Mouse (Mus musculus) cerebellum, adult 2 months (tissue): ENCODE results near the gene Smarce1. TPM values are rescaled to one million over a fixed set of nuclear protein-coding genes. Genes with fewer than 3 reads are reported as not detected.

Experiments used
- DNase-seq, 2 experiments: peaks; one replicate each; pipeline ENCODE4 v3.0.0; 2021
- H3K27ac ChIP-seq: fragments of 200-500 bp; 2 replicates; pipeline ENCODE4 v1.5.1; 2012; ENCODE audit warnings: low read length, control low read depth, inconsistent platforms; ENCODE audit not compliant: insufficient read depth
- H3K27me3 ChIP-seq: fragments of 200-500 bp; 2 replicates; pipeline ENCODE4 v1.6.1; 2012; ENCODE audit warnings: inconsistent platforms, mild to moderate bottlenecking, low read length, moderate library complexity; ENCODE audit not compliant: control insufficient read depth, insufficient read depth
- H3K4me1 ChIP-seq: fragments of 200-500 bp; 2 replicates; pipeline ENCODE4 v1.6.1; 2011; ENCODE audit warnings: low read length; ENCODE audit not compliant: control insufficient read depth, insufficient read depth
- H3K4me3 ChIP-seq: fragments of 200-500 bp; replicated peaks from 2 replicates; pipeline ENCODE3; 2011; ENCODE audit warnings: mild to moderate bottlenecking, low read depth, low read length, control low read depth; ENCODE audit not compliant: insufficient read depth
- CTCF ChIP-seq: fragments of 200-500 bp; IDR thresholded peaks from 2 replicates; pipeline ENCODE4 v1.5.1; 2011; ENCODE audit warnings: low read depth, mild to moderate bottlenecking, control low read depth, low read length, moderate library complexity, borderline replicate concordance; ENCODE audit not compliant: insufficient read depth
- POLR2A ChIP-seq: fragments of 200-500 bp; IDR thresholded peaks from 2 replicates; pipeline ENCODE4 v1.6.1; 2011; ENCODE audit warnings: low read length, control low read depth, borderline replicate concordance; ENCODE audit not compliant: insufficient read depth
- WGBS: fragments of 180-500 bp; shearing (Covaris S2); methylation state at CpG from one replicate; pipeline ENCODE4 v1.1.7; 2018; 5-methylcytosine and 5-hydroxymethylcytosine counted together
- polyA plus RNA-seq: library from polyadenylated mRNA; depleted of rRNA; stranded (reverse); fragments of >200 nt; gene quantifications from 2 replicates; pipeline ENCODE4 v1.2.3, GENCODE M21; 2012

Smarce1 gene
- polyA plus RNA-seq, 1 experiment = 67.1 TPM

GRCm38 (mm10) chr11:99221811-99222210 lies 9.0 kb downstream of the Smarce1 start:
- no peak for TF ChIP-seq CTCF
- H3K4me1 ChIP-seq = peaks cover under 1% of the 10 kb centered on the region; the same call in 1 of the 2 replicates
- H3K27ac ChIP-seq = no peak overlapping the region
- 53% methylated on average over 2 of the region's 2 CpGs for WGBS
- DNase-seq = no peak
- no peaks in the 10 kb centered on the region for H3K27me3 ChIP-seq
- no peak overlapping the region for H3K4me3 ChIP-seq

- Histone ChIP-seq H3K27ac (no peak overlapping the region), H3K4me1 (peaks cover 7% of the 10 kb centered on the region; the same call in 1 of the 2 replicates), H3K27me3 (no peaks in the 10 kb centered on the region), H3K4me3 (no peak overlapping the region)
- no peak for DNase-seq
- WGBS = 89% methylated on average over 7 of the region's 7 CpGs
- TF ChIP-seq CTCF = no peak
These were observed 13.4 kb downstream of the Smarce1 start for GRCm38 (mm10) chr11:99217248-99217986.

- H3K4me3 ChIP-seq = no peak overlapping the region
- DNase-seq = peak in 1 of 2 experiments; percentile 72
- TF ChIP-seq POLR2A (no peak), CTCF (no peak)
- H3K27ac ChIP-seq = no peak overlapping the region
- peaks cover 7% of the 10 kb centered on the region; the same call in 1 of the 2 replicates for H3K4me1 ChIP-seq
- 66% methylated on average over 3 of the region's 3 CpGs for whole genome bisulfite sequencing
- H3K27me3 ChIP-seq = no peaks in the 10 kb centered on the region
These were observed 14.6 kb downstream of the Smarce1 start for GRCm38 (mm10) chr11:99216181-99216580.

DNA sequence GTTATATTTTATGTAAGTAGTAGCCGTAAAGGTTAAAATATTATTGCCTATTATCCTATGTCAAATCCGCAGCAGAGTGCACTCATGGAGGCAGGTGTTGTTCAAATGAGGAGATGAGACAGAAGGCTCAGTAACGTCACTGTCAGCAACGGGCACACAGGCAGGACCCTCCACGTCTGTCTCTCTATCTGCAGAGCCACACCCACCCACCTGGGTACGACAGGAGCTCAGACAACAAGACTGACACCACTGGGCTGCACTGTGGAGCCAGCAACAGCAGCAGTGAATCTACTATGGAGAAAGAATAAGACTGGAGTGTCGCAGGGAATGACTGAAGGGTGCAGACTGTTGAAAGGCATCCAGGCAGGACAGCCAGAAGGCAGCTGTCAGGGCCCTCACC lies 18.1 kb downstream of the Smarce1 start:
- Histone ChIP-seq H3K4me1 (peaks cover 7% of the 10 kb centered on the region; the same call in 1 of the 2 replicates), H3K27ac (no peak overlapping the region), H3K27me3 (no peaks in the 10 kb centered on the region), H3K4me3 (no peak overlapping the region)
- no peak for TF ChIP-seq CTCF
- TF ChIP-seq POLR2A = no peak
- no peak for DNase-seq
- 76% methylated on average over 7 of the region's 7 CpGs for WGBS

DNA sequence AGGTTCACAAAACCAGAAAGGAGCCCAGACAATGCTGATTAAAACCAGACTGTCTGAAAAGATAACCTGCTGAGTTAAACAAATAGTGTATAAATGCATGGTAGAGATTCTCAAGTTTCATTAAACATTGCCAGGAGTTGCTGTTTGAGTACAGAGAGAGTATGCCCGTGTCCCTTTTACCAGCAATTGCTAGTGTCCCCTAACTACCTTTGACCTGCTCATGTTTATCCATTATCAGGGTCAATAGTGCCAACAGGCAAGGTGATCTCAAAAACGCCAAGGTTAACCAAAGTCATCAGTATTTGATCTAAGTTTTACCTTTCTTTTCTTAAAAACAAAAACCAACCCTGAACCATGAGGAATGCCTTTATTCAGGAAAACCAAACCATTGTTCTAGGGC lies 18.9 kb downstream of the Smarce1 start:
- Histone ChIP-seq H3K27me3 (no peaks in the 10 kb centered on the region), H3K4me3 (no peak overlapping the region), H3K4me1 (peaks cover 7% of the 10 kb centered on the region; the same call in 1 of the 2 replicates), H3K27ac (no peak overlapping the region)
- TF ChIP-seq POLR2A = no peak
- TF ChIP-seq CTCF = no peak
- DNase-seq = no peak
- 70% methylated on average over 2 of the region's 2 CpGs for WGBS

DNA sequence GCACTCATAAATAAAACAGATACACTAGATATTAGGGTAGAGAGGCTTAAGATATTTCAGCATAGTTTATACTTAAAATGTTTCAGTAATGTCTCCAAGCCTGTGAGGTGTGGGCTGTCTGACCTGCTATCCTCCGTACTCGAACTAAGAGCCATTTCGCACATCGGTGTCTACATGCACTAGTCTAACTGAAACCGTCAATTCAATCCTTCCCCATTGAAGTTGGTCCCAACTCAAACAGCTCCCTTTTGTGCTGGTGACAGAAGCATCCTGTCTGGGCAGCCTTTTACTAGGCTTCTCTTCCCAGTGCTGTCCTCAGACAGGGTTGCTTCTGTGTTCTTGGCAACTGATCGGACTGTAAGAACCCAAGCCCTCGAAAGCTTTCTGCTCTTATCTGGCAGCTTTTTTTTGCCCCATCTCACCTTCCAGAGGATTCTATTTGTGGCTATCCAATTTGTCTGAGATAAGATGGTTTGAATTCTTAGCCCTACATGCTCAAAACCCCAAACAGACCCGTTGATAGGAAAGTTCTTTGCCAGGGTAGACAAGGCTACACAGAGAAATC lies 22.6 kb downstream of the Smarce1 start:
- WGBS = 69% methylated on average over 8 of the region's 8 CpGs
- Histone ChIP-seq H3K27me3 (no peaks in the 10 kb centered on the region), H3K27ac (no peak overlapping the region), H3K4me1 (no peaks in the 10 kb centered on the region), H3K4me3 (no peak overlapping the region)
- DNase-seq = no peak
- TF ChIP-seq CTCF (no peak), POLR2A (no peak)

GRCm38 (mm10) chr11:99207449-99207848 lies 23.4 kb downstream of the Smarce1 start:
- WGBS = 31% methylated on average over 2 of the region's 2 CpGs
- H3K4me3 ChIP-seq = no peak overlapping the region

GRCm38 (mm10) chr11:99206954-99207353 lies 23.9 kb downstream of the Smarce1 start:
- DNase-seq = peak in 1 of 2 experiments; percentile 15
- Histone ChIP-seq H3K4me1 (no peaks in the 10 kb centered on the region), H3K27ac (no peak overlapping the region), H3K4me3 (no peak overlapping the region), H3K27me3 (no peaks in the 10 kb centered on the region)
- 35% methylated on average over 2 of the region's 2 CpGs for WGBS
- no peak for TF ChIP-seq POLR2A
- TF ChIP-seq CTCF = peak; percentile 49

More at GRCm38 (mm10) chr11:99207449-99207848, 23.4 kb downstream of the Smarce1 start:
- Histone ChIP-seq H3K27me3 (no peaks in the 10 kb centered on the region), H3K27ac (no peak overlapping the region), H3K4me1 (no peaks in the 10 kb centered on the region)
- TF ChIP-seq CTCF (no peak), POLR2A (no peak)
- DNase-seq = no peak
